Mouse (Mus musculus) liver, embryonic 14 days (tissue): ENCODE results near the gene Rrp9. TPM values are rescaled to one million over a fixed set of nuclear protein-coding genes. Genes with fewer than 3 reads are reported as not detected.

Experiments used
- polyA plus RNA-seq: library from polyadenylated mRNA; depleted of rRNA; stranded (reverse); fragments of >200 nt; gene quantifications from 2 replicates; pipeline ENCODE4 v1.2.3, GENCODE M21; 2012; rRNA removed

Gene Rrp9
- 18.3 and 20.2 TPM in 2 replicates for polyA plus RNA-seq

GRCm38 (mm10) chr9:106475663-106476001 is at the start of gene Rrp9:
TSS of gene Rrp9 (plus strand) at chr9:106475963.

GRCm38 (mm10) chr9:106429221-106430014 is 46.3 kb upstream of the Rrp9 start, which contains the start of gene Rpl29:
TSS of gene Rpl29 (plus strand) at chr9:106429454.

GRCm38 (mm10) chr9:106447348-106447747 is 28.4 kb upstream of the Rrp9 start, which contains the start of the genes Abhd14b and Abhd14a:
TSS of gene Abhd14b (plus strand) at chr9:106447459.
TSS of gene Abhd14a (minus strand) at chr9:106447678.

GRCm38 (mm10) chr9:106453271-106454070 is 22.3 kb upstream of the Rrp9 start, which contains the start of gene Pcbp4:
TSS of gene Pcbp4 (plus strand) at chr9:106453291.

GRCm38 (mm10) chr9:106465571-106466200 is 10.1 kb upstream of the Rrp9 start, which contains the start of gene Gpr62:
TSS of gene Gpr62 (minus strand) at chr9:106465938.

GRCm38 (mm10) chr9:106476924-106477484 is 1.2 kb downstream of the Rrp9 start, which contains the start of gene Parp3:
TSS of gene Parp3 (minus strand) at chr9:106476949.

GRCm38 (mm10) chr9:106499667-106500066 is 23.9 kb downstream of the Rrp9 start, which contains the start of gene Iqcf1:
TSS of gene Iqcf1 (plus strand) at chr9:106499967.

GRCm38 (mm10) chr9:106514273-106514672 is 38.5 kb downstream of the Rrp9 start, which contains the start of gene Iqcf5:
TSS of gene Iqcf5 (plus strand) at chr9:106514573.

Other genes starting within 250 kb of the Rrp9 start
- gene Alas1, start 227.3 kb upstream of the Rrp9 start, polyA plus RNA-seq = 27.4 and 36.1 TPM in 2 replicates
- 15.0 and 18.7 TPM in 2 replicates for gene Poc1a, start 194.9 kb upstream of the Rrp9 start, polyA plus RNA-seq
- gene Dusp7, start 107.3 kb upstream of the Rrp9 start, polyA plus RNA-seq = 7.6 and 8.5 TPM in 2 replicates
- gene Rpl29, start 46.5 kb upstream of the Rrp9 start, polyA plus RNA-seq = 761 and 850 TPM in 2 replicates
- 11.9 and 13.8 TPM in 2 replicates for gene Acy1, start 37.6 kb upstream of the Rrp9 start, polyA plus RNA-seq
- gene Abhd14b, start 28.5 kb upstream of the Rrp9 start, polyA plus RNA-seq = 15.2 and 18.6 TPM in 2 replicates
- 15.4 and 17.1 TPM in 2 replicates for gene Abhd14a, start 28.3 kb upstream of the Rrp9 start, polyA plus RNA-seq
- 10.7 and 11.0 TPM in 2 replicates for gene Pcbp4, start 22.7 kb upstream of the Rrp9 start, polyA plus RNA-seq
- 0.02 TPM in 1 of 2 replicates, not detected in the other for gene Gpr62, start 10.0 kb upstream of the Rrp9 start, polyA plus RNA-seq
- 0.97 and 1.1 TPM in 2 replicates for gene Parp3, start 986 bp downstream of the Rrp9 start, polyA plus RNA-seq
- gene Iqcf1, start 24.0 kb downstream of the Rrp9 start, polyA plus RNA-seq = not detected in 2 replicates
- 0.06 and 0.10 TPM in 2 replicates for gene Iqcf5, start 38.6 kb downstream of the Rrp9 start, polyA plus RNA-seq
- not detected in 2 replicates for gene Iqcf3, start 85.7 kb downstream of the Rrp9 start, polyA plus RNA-seq
- not detected in 2 replicates for gene Iqcf4, start 95.0 kb downstream of the Rrp9 start, polyA plus RNA-seq
- gene Iqcf6, start 150.6 kb downstream of the Rrp9 start, polyA plus RNA-seq = not detected in 2 replicates
- not detected in 2 replicates for gene Grm2, start 180.1 kb downstream of the Rrp9 start, polyA plus RNA-seq
- 8.4 and 9.6 TPM in 2 replicates for gene Tex264, start 210.0 kb downstream of the Rrp9 start, polyA plus RNA-seq